Mouse (Mus musculus): ENCODE measurements around the gene Rfxank.

Rfxank gene

DNA sequence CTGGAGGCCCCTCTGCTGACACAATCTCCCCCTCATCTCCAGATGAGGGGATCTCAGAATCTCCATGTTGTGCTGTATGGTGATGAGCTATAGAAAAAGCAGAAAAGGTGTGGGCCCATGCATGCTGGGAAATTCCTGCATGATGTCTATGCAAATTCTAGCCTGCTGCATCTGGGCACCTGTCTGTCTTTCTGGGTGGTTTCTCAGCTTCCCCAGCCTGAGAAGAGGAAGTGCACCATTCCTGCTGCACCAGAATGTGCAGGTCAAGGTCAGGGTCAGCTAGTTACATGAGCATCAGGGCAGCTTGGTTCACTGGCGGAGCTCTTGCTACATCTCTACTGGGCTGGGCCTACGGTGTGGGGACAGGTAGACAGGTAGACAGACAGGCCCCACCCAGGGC lies 28.5 kb downstream of the Rfxank start:
- no peak for DNase-seq (ENCODE audit: low spot score in 2 of 2)

DNA sequence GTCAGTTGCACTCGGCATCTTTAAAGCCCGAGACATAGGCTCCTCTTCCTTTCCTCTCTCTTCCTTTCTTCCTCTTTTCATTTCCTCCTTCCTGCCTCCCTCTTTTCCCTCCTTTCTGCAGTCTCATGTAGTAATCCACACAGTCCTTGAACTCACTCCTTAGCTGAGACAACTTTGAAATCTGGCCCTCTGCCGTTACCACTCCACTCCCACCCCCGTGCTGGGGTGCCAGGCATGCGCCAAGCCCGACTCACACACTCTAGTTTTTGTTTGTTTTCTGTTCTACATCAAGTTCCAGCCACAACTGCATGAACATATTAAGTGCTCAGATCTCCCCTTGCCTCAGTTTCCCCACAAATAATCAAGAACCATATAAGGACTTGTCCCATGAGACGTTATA lies 34.0 kb downstream of the Rfxank start:
- no peak for DNase-seq (ENCODE audit: low spot score in 2 of 2)

DNA sequence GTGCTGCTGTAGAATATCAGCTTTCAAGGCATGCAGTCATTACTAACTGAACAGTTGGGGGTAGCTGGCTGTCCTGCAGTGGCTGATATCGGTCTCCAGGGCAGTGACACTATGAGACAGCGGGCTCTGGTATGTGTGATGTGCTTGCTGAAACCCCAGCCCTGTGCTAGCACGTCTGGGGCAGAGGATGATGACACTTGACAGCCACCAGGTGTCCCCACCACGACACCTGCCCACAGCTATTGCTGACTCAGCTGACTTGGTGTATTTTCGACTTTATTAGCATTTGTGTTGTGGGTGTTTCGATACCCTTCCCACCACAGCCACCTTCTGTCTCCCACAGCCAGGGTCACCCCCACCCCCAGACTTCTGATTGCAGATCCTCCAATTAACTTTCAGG lies 34.4 kb downstream of the Rfxank start:
- no peak for DNase-seq (ENCODE audit: low spot score in 2 of 2)

DNA sequence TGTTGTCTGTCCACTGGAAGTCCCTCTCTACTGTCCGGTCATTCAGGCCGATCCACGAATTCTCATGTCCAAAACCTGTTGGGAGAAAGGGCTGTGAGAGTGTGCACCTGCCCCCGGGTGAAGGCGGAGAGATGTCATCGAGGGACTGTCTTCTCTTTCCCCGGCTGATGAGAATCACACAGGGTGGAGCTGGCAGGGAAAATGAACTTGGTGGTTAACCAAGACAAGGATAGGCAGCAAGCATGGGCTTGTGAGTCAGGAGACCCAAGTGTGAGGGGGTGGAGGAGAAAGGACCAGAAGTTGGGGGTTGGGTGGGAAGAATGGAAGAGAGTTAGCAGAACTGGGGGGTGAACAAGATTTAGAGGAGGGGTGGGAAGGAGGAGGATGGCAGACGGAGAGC lies 38.7 kb downstream of the Rfxank start:
- DNase-seq (ENCODE audit: low spot score in 2 of 2), result no peak

DNA sequence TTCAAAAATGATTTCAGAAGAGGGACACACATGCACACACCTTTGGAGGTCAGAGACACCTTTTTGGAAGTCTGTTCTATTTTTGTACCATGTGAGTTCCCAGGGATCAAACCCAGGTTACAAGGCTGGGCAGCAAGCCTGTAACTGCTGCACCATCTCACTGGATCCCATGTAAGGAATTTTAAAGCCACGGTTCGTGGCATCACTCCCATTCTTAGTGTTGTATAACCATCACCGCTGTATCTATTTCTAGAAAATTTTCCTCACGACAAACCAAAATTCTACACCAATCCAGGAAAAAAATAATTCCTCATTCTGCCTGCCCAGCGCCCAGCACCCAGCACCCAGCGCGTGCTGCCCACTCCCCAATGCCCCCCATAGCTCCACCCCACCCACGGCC lies 39.7 kb downstream of the Rfxank start:
- DNase-seq (ENCODE audit: low spot score in 2 of 2), result no peak

DNA sequence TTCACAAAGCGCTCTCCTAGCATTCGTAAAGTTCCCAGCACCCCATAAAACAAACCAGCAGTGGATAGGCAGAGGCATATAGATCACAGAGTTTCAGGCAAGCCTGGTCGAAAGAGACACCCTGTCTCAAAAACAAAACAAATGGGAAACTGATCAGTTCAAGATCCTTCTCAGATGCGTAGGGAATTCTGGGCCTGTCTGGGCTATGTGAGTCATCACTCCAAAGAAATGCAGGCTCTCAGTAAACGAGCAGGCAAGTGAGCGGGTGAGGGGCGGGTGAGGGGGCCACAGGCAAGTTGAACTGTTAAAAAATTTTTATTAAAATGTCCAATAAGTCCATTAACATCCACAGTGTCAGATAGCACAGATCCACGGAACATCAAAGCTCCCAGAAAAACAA lies 46.2 kb downstream of the Rfxank start:
- no peak for DNase-seq (ENCODE audit: low spot score in 2 of 2)

DNA sequence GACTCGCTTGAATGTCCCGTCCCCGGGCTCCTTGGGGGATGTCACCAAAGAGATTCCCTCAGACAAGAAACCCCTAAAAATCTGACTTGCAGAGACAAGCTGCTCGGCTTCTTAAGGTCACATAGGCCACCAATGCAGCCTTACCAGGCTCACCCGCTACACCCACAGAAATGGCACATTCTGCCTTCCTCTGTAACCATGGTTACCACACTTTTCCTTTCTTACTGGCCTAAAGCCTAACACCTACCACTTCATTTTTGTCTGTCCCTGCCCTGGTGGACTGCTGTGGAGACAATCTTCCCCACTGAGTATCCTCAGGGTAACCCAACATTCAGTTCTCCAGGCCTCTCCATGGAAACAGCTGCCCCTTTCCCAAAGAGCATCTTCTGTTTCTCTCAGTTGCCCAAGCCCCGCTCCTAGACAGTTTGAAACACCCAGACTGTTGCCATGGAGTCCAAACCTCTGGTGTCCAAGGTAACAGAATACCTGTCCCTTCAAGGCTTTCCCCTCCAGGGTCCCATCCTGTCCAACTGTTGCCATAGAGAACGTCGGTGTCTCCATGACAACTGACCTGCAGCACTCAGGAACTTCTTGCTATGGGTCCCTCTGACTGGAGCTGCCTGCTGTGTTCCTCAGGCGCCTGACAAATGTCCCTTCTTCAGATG lies 49.5 kb downstream of the Rfxank start:
- no peak for DNase-seq (ENCODE audit: low spot score in 2 of 2)

DNA sequence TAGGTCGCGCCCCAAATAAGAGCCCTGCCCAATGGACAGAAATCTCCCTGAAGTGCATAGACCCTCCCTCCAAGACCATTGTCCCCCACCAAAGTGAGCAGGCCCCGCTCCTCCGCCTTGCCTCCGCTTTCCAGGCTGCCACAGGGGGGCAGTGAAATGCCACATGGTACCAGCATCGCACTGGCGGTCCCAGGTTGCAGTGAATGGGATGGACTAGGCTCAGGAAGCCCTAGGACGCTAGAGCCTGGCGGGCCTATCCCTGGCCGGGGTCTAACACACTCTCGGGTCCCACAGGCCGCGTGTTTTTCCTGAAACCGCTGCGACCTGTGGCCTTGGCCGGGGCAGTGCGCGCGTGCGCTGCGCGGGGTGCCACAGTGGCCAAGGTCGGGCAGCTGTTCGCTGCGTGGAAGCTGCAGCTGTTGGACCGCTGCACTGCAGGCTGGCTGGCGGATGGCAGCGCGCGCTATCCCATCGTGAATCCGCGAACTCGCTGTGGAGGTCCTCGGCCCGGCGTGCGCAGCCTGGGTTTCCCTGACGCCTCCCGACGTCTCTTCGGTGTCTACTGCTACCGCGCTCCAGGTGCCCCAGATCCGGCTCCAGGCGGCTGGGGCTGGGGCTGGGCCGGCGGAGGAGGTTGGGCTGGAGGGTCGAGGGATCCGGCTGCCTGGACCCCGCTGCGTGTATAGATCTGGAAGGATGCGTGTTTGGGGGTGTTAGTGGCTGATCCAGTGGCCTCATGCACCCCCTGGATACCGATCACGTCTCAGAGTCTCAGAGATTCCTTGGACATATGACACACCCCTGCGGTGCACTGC lies 50.9 kb downstream of the Rfxank start:
- DNase-seq (ENCODE audit: low spot score in 2 of 2), result peak in 1 of 2 experiments; percentile 69

DNA sequence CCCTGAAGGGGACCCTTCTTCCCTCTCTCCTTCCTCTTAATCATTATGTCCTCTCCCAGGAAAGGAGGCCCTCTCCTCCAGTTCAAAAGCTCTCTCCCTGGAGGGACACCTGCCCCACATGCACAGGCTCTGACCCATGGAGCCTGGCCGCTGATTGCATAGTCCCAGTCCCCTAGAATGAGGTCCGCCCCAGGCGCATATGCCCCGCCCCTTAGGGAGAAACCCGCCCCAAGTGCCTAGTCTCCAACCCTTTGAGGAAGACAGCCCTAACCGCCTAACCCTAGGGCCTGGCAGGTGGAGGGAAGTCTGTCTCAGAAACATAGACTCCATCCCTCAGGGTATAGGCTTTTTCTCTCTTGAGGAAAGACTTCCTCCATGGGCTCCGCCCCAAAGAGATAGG lies 51.7 kb downstream of the Rfxank start:
- no peak for DNase-seq (ENCODE audit: low spot score in 2 of 2)

DNA sequence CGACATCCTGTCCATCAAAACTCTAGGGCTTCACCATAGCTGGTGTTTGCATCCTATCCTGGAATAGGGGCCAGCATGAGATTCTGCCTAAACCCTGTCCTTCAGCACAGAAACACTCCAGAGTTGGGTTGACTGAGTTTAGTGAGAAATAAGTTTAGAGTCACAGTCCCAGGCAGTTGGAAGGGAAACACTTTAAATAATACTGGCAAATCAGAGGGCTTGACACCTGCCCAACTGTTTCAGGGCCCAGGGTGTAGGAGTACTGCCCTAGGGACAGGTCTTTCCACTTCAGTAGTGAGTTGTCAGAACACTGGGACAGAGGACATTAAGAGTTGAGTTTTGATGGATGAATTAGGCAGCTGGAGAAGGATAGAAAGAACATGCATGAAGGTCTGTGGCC lies 52.8 kb downstream of the Rfxank start:
- no peak for DNase-seq (ENCODE audit: low spot score in 2 of 2)

DNA sequence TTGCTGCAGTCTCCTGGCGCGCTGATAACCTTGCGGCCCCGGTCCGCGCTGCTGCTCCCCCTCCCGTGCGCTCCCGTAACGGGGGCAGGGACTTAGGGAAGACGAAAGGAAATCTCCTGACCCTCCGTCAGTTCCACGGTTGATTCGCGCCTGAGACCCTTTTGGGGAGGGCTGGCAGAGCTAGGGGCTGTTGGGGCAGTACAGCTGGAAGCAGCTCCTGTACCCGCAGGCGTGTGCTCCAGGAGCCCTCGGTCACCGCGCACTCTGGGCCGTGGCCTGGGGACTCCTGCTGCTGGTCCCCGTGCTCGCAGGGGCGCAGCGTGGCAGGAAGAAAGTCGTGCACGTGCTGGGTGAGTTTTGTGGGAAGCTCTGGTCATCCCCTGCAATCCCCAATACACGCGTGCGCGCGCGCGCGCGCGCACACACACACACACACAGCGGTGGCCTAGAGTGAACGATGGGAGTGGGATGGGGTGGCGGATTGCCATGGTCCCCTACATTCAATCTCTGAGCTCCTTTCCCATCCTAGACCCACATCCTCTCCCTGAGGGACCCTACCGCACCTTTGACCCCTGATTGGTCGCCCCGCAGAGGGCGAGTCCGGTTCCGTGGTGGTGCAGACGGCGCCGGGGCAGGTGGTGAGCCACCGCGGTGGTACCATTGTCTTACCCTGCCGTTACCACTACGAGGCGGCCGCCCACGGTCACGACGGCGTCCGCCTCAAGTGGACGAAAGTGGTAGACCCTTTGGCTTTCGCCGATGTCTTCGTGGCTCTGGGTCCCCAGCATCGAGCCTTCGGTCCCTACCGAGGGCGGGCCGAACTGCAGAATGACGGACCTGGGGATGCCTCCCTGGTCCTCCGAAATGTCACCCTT lies 54.5 kb downstream of the Rfxank start:
- no peak for DNase-seq (ENCODE audit: low spot score in 2 of 2)

DNA sequence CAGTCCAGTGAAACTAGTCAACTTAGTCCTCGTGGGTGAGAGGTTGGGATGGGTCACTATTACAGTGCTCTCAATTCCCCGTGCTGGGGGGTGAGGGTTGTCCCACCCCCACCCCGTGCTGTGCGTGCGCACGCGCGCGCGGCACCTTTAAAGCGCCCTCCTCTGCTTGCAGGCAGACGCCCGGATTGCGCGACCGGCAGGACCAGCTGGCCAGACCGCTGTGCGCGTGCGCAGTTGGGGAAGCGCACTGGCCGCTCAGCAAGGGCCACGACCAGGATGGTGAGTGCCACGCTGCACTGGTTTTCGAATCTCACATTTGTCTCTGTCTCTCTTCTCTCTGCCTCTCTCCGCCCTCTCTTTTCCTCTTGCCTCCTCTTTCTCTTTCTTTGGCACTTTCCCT lies 55.7 kb downstream of the Rfxank start, which contains the start of gene Hapln4:
Gene Hapln4, plus strand, starts transcription at position 173 of the 400 bp plus-strand sequence.
- DNase-seq (ENCODE audit: low spot score in 2 of 2), result no peak

DNA sequence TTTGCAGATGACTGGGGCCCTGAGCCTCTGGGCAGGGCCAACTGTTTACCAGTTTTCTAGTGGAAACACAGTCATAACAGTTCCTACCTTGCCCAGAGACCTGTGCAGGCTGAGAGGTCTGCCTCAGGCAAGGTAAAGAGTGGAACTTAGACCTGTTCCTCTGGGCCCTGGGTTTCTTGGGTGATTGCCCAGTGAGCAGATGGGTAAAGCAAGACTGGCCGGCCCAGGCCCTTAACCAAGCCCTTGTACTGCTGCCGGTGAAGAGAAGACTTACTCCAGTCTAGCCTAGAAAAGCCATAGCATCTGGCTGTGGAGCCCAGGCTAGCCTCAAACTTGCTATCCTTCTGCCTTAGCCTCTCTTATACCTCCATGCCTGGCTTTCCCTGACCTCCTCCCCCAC lies 57.0 kb downstream of the Rfxank start:
- no peak for DNase-seq (ENCODE audit: low spot score in 2 of 2)
